Mouse (Mus musculus) ES-E14 (cell line): ENCODE data around the gene Tmem273. TPM values are rescaled to one million over a fixed set of nuclear protein-coding genes. Genes with fewer than 3 reads are reported as not detected.

Experiments used
- DNase-seq: peaks from one replicate; pipeline ENCODE4 v3.0.0-alpha.2; 2013; ENCODE audit warnings: low read depth, low spot score
- H3K27ac ChIP-seq: 2 replicates; pipeline ENCODE4 v1.5.1; 2012; ENCODE audit warnings: low read depth, mild to moderate bottlenecking, low read length, moderate library complexity, mixed read lengths; ENCODE audit not compliant: poor library complexity, insufficient read depth, severe bottlenecking
- H3K36me3 ChIP-seq: 2 replicates; pipeline ENCODE4 v1.6.1; 2012; ENCODE audit warnings: mild to moderate bottlenecking, low read length, moderate library complexity, mixed read lengths; ENCODE audit not compliant: control insufficient read depth, poor library complexity, insufficient read depth, severe bottlenecking
- H3K4me1 ChIP-seq, 2 experiments: fragments of 150-350 bp in 1 of 2; sonication (generic) in 1 of 2; 2 replicates each; pipeline ENCODE4 v1.6.1; 2012; ENCODE audit warnings: low read length in 2 of 2, mild to moderate bottlenecking in 1 of 2, mixed read lengths in 1 of 2; ENCODE audit not compliant: control insufficient read depth in 2 of 2, insufficient read depth in 2 of 2, poor library complexity in 1 of 2
- H3K4me3 ChIP-seq, 2 experiments: fragments of 150-350 bp in 1 of 2; sonication (generic) in 1 of 2; 2 replicates each; pipeline ENCODE4 v1.5.1; 2012; ENCODE audit warnings: low read length in 2 of 2, low read depth in 1 of 2, mild to moderate bottlenecking in 1 of 2, mixed read lengths in 1 of 2; ENCODE audit not compliant: insufficient read depth in 1 of 2, poor library complexity in 1 of 2, severe bottlenecking in 1 of 2
- H3K9ac ChIP-seq: 2 replicates; pipeline ENCODE4 v1.6.1; 2012; ENCODE audit warnings: low read depth, mild to moderate bottlenecking, low read length, mixed read lengths; ENCODE audit not compliant: poor library complexity, insufficient read depth, severe bottlenecking
- H3K9me3 ChIP-seq: fragments of 150-350 bp; sonication (generic); 2 replicates; pipeline ENCODE4 v1.6.1; 2012; ENCODE audit warnings: low read depth, mild to moderate bottlenecking, low read length; ENCODE audit not compliant: control insufficient read depth, insufficient read depth
- CHD2 ChIP-seq: IDR thresholded peaks from 2 replicates; pipeline ENCODE4 v1.6.1; 2014; ENCODE audit warnings: mild to moderate bottlenecking, low read depth, low read length, inconsistent platforms
- HCFC1 ChIP-seq: IDR thresholded peaks from 2 replicates; pipeline ENCODE4 v1.6.1; 2012; ENCODE audit warnings: low read length, inconsistent platforms, borderline replicate concordance; ENCODE audit not compliant: insufficient read depth
- MAFK ChIP-seq: IDR thresholded peaks from 2 replicates; pipeline ENCODE4 v1.6.1; 2014; ENCODE audit warnings: mild to moderate bottlenecking, low read depth, low read length, inconsistent platforms; ENCODE audit not compliant: insufficient read depth
- ZC3H11A ChIP-seq: IDR thresholded peaks from 2 replicates; pipeline ENCODE4 v1.6.1; 2012; ENCODE audit warnings: low read depth, mild to moderate bottlenecking, inconsistent platforms, low read length, borderline replicate concordance
- ZNF384 ChIP-seq: IDR thresholded peaks from 2 replicates; pipeline ENCODE4 v1.6.1; 2012; ENCODE audit warnings: low read depth, low read length, inconsistent platforms
- in situ Hi-C, 2 experiments: fragments of 600-800 bp; cut with MboI; formaldehyde crosslinking; loops; one replicate each; pipeline ENCODE4 v1.15.1; 2025; ENCODE audit warnings: low sequenced_read_pairs in 2 of 2, inconsistent platforms in 1 of 2; ENCODE audit not compliant: unreplicated experiment in 2 of 2
- total RNA-seq: library from RNA; depleted of rRNA; stranded (reverse); fragments of 300-350 nt; gene quantifications from 2 replicates; pipeline ENCODE4 v1.2.3, GENCODE M21; 2012

Gene Tmem273
- total RNA-seq, 1 experiment, result not detected

GRCm38 (mm10) chr14:32812429-32812828, 26.7 kb downstream of the Tmem273 start:
- in situ Hi-C loops, result no loop called here
- no peak overlapping the region for H3K9ac ChIP-seq
- no peak for TF ChIP-seq CHD2
- no peak for TF ChIP-seq HCFC1
- TF ChIP-seq ZNF384, result no peak
- no peak for TF ChIP-seq ZC3H11A
- TF ChIP-seq MAFK, result no peak
- no peaks in the 10 kb centered on the region for H3K9me3 ChIP-seq
- H3K36me3 ChIP-seq, result no peaks in the 10 kb centered on the region
- DNase-seq, result no peak
- H3K4me1 ChIP-seq, result no peaks in the 10 kb centered on the region
- no peak overlapping the region for H3K27ac ChIP-seq
- H3K4me3 ChIP-seq, result no peak overlapping the region

GRCm38 (mm10) chr14:32814961-32815360, 29.2 kb downstream of the Tmem273 start:
- no peak for TF ChIP-seq MAFK
- TF ChIP-seq ZNF384, result no peak
- TF ChIP-seq CHD2, result no peak
- no peak for TF ChIP-seq HCFC1
- no peak for TF ChIP-seq ZC3H11A
- in situ Hi-C loops, result no loop called here
- no peaks in the 10 kb centered on the region for H3K9me3 ChIP-seq
- H3K9ac ChIP-seq, result no peak overlapping the region
- H3K27ac ChIP-seq, result no peak overlapping the region
- H3K36me3 ChIP-seq, result no peaks in the 10 kb centered on the region
- no peak for DNase-seq
- H3K4me1 ChIP-seq, result no peaks in the 10 kb centered on the region
- no peak overlapping the region for H3K4me3 ChIP-seq

GRCm38 (mm10) chr14:32816533-32816932, 30.8 kb downstream of the Tmem273 start:
- Histone ChIP-seq H3K4me3 (no peak overlapping the region), H3K4me1 (no peaks in the 10 kb centered on the region), H3K36me3 (no peaks in the 10 kb centered on the region), H3K9ac (no peak overlapping the region), H3K9me3 (no peaks in the 10 kb centered on the region), H3K27ac (no peak overlapping the region)
- TF ChIP-seq ZC3H11A, result no peak
- no peak for DNase-seq
- in situ Hi-C loops, result no loop called here

- in situ Hi-C loops, result no loop called here
- H3K9me3 ChIP-seq, result no peaks in the 10 kb centered on the region
- no peak overlapping the region for H3K4me3 ChIP-seq
- no peak for DNase-seq
- no peaks in the 10 kb centered on the region for H3K36me3 ChIP-seq
- no peak for TF ChIP-seq HCFC1
- TF ChIP-seq ZC3H11A, result no peak
- TF ChIP-seq CHD2, result no peak
- no peak for TF ChIP-seq MAFK
- no peak for TF ChIP-seq ZNF384
- no peak overlapping the region for H3K27ac ChIP-seq
- H3K9ac ChIP-seq, result no peak overlapping the region
- H3K4me1 ChIP-seq, result no peaks in the 10 kb centered on the region
Observed at GRCm38 (mm10) chr14:32817258-32817657, 31.5 kb downstream of the Tmem273 start.

- Histone ChIP-seq H3K36me3 (no peaks in the 10 kb centered on the region), H3K9ac (no peak overlapping the region), H3K9me3 (no peaks in the 10 kb centered on the region), H3K4me1 (no peaks in the 10 kb centered on the region), H3K4me3 (no peak overlapping the region), H3K27ac (no peak overlapping the region)
- no peak for TF ChIP-seq ZC3H11A
- no peak for TF ChIP-seq MAFK
- no peak for TF ChIP-seq HCFC1
- no peak for TF ChIP-seq ZNF384
- no peak for TF ChIP-seq CHD2
- DNase-seq, result no peak
- in situ Hi-C loops, result no loop called here
Observed at GRCm38 (mm10) chr14:32819297-32819696, 33.5 kb downstream of the Tmem273 start.
